Mouse (Mus musculus) CH12.LX (cell line): ENCODE results near the gene Krtap19-4. TPM values are rescaled to one million over a fixed set of nuclear protein-coding genes. Genes with fewer than 3 reads are reported as not detected.

Experiments used
- DNase-seq: peaks from one replicate; pipeline ENCODE4 v3.0.0-alpha.2; 2013; ENCODE audit errors: extremely low read depth
- H3K27ac ChIP-seq: 2 replicates; pipeline ENCODE4 v1.5.1; 2012; ENCODE audit warnings: low read depth, mild to moderate bottlenecking, control low read depth, moderate library complexity; ENCODE audit not compliant: insufficient read depth
- H3K27me3 ChIP-seq: replicated peaks from 2 replicates; pipeline ENCODE3; 2012; ENCODE audit warnings: inconsistent platforms
- H3K36me3 ChIP-seq, 2 experiments: replicated peaks in 1 of 2; 2 replicates each; pipeline versions ENCODE3 to v1.6.1; 2012; ENCODE audit warnings: inconsistent platforms in 1 of 2, low read length in 1 of 2, mild to moderate bottlenecking in 1 of 2, mixed read lengths in 1 of 2, moderate library complexity in 1 of 2; ENCODE audit not compliant: control insufficient read depth in 1 of 2, insufficient read depth in 1 of 2
- H3K4me1 ChIP-seq, 2 experiments: 2 replicates each; pipeline ENCODE4 v1.6.1; 2012; ENCODE audit warnings: inconsistent platforms in 1 of 2, moderate library complexity in 1 of 2; ENCODE audit not compliant: insufficient read depth in 2 of 2, control insufficient read depth in 1 of 2
- H3K4me2 ChIP-seq: 2 replicates; pipeline ENCODE4 v1.6.1; 2012; ENCODE audit warnings: low read depth, mild to moderate bottlenecking, control low read depth; ENCODE audit not compliant: poor library complexity, insufficient read depth, severe bottlenecking
- H3K4me3 ChIP-seq, 3 experiments: fragments of 150-350 bp in 1 of 3; sonication (generic) in 1 of 3; replicated peaks in 1 of 3; 2 replicates each; pipeline versions ENCODE3 to v1.5.1; 2011 to 2012; ENCODE audit warnings: low read depth in 2 of 3, low read length in 2 of 3, mild to moderate bottlenecking in 2 of 3, moderate library complexity in 2 of 3, control low read depth in 1 of 3, improper control_type of control experiment in 1 of 3, inconsistent platforms in 1 of 3, mixed read lengths in 1 of 3; ENCODE audit not compliant: poor library complexity in 1 of 3
- H3K79me2 ChIP-seq: replicated peaks from 2 replicates; pipeline ENCODE4 v1.6.1; 2012; ENCODE audit warnings: mild to moderate bottlenecking, moderate library complexity; ENCODE audit not compliant: control insufficient read depth, poor library complexity, insufficient read depth, severe bottlenecking; ENCODE audit errors: extremely low read depth
- H3K9ac ChIP-seq: 2 replicates; pipeline ENCODE4 v1.6.1; 2012; ENCODE audit warnings: low read depth, mild to moderate bottlenecking, control low read depth, moderate library complexity; ENCODE audit not compliant: insufficient read depth
- H3K9me3 ChIP-seq: replicated peaks from 2 replicates; pipeline ENCODE3; 2012; ENCODE audit warnings: low read length, inconsistent platforms, mixed read lengths
- CTCF ChIP-seq, 2 experiments: IDR thresholded peaks in 1 of 2; conservative IDR thresholded peaks in 1 of 2; 2 replicates each; pipeline ENCODE4 v1.5.1; 2011 to 2012; ENCODE audit warnings: low read depth in 2 of 2, low read length in 2 of 2, improper control_type of control experiment in 1 of 2, inconsistent platforms in 1 of 2, mild to moderate bottlenecking in 1 of 2, moderate library complexity in 1 of 2
- E2F4 ChIP-seq: IDR thresholded peaks from 2 replicates; pipeline ENCODE4 v1.6.1; 2011; ENCODE audit warnings: low read depth, low read length, improper control_type of control experiment; ENCODE audit not compliant: insufficient replicate concordance
- ELF1 ChIP-seq: IDR thresholded peaks from 2 replicates; pipeline ENCODE4 v1.6.1; 2014; ENCODE audit warnings: low read depth, mild to moderate bottlenecking, inconsistent platforms, low read length, improper control_type of control experiment
- ETS1 ChIP-seq: conservative IDR thresholded peaks from 2 replicates; pipeline ENCODE4 v1.6.1; 2012; ENCODE audit warnings: low read depth, mild to moderate bottlenecking, inconsistent platforms, low read length, improper control_type of control experiment, moderate library complexity
- GABPA ChIP-seq: IDR thresholded peaks from 2 replicates; pipeline ENCODE4 v1.6.1; 2012; ENCODE audit warnings: low read depth, low read length, improper control_type of control experiment, inconsistent platforms; ENCODE audit not compliant: insufficient replicate concordance
- MAZ ChIP-seq: IDR thresholded peaks from 2 replicates; pipeline ENCODE4 v1.6.1; 2012; ENCODE audit warnings: low read depth, mild to moderate bottlenecking, inconsistent platforms, low read length, improper control_type of control experiment, moderate library complexity
- NELFE ChIP-seq: IDR thresholded peaks from 2 replicates; pipeline ENCODE4 v1.6.1; 2011; ENCODE audit warnings: low read depth, low read length, improper control_type of control experiment
- NRF1 ChIP-seq: IDR thresholded peaks from 2 replicates; pipeline ENCODE4 v1.6.1; 2014; ENCODE audit warnings: low read depth, mild to moderate bottlenecking, inconsistent platforms, low read length, improper control_type of control experiment, moderate library complexity
- PAX5 ChIP-seq: IDR thresholded peaks from 2 replicates; pipeline ENCODE4 v1.6.1; 2012; ENCODE audit warnings: low read length, inconsistent platforms, mixed read lengths
- RAD21 ChIP-seq: IDR thresholded peaks from 2 replicates; pipeline ENCODE4 v1.6.1; 2011; ENCODE audit warnings: low read depth, mild to moderate bottlenecking, low read length, improper control_type of control experiment, moderate library complexity
- TBP ChIP-seq: conservative IDR thresholded peaks from 2 replicates; pipeline ENCODE4 v1.6.1; 2011; ENCODE audit warnings: low read depth, low read length, improper control_type of control experiment
- TCF12 ChIP-seq: IDR thresholded peaks from 2 replicates; pipeline ENCODE4 v1.6.1; 2014; ENCODE audit warnings: low read depth, mild to moderate bottlenecking, inconsistent platforms, low read length, improper control_type of control experiment
- UBTF ChIP-seq: IDR thresholded peaks from 2 replicates; pipeline ENCODE4 v1.6.1; 2012; ENCODE audit warnings: low read depth, mild to moderate bottlenecking, inconsistent platforms, low read length, improper control_type of control experiment, moderate library complexity
- ZKSCAN1 ChIP-seq: IDR thresholded peaks from 2 replicates; pipeline ENCODE4 v1.6.1; 2012; ENCODE audit warnings: low read depth, inconsistent platforms, low read length, improper control_type of control experiment, borderline replicate concordance
- ZNF384 ChIP-seq: IDR thresholded peaks from 2 replicates; pipeline ENCODE4 v1.6.1; 2012; ENCODE audit warnings: low read depth, low read length, improper control_type of control experiment, inconsistent platforms
- dilution Hi-C: fragments of 300-500 bp; cut with MboI; formaldehyde crosslinking; loops from 2 replicates; pipeline ENCODE4 v1.14.3; 2020; ENCODE audit warnings: low sequenced_read_pairs; ENCODE audit not compliant: extremely low pct_unique_long_range_greater_than_20kb, extremely low pct_ligation_motif_present
- in situ Hi-C: fragments of 300-500 bp; cut with MboI; formaldehyde crosslinking; loops from 3 replicates; pipeline ENCODE4 v1.14.3; 2019; ENCODE audit warnings: low sequenced_read_pairs, low pct_ligation_motif_present, low pct_unique_long_range_greater_than_20kb, mixed read lengths
- polyA plus RNA-seq: library from polyadenylated mRNA; unstranded; fragments of >175 nt; gene quantifications from 2 replicates; pipeline ENCODE4 v1.2.1, GENCODE M21; 2012; ENCODE audit warnings: low read depth; ENCODE audit not compliant: insufficient read length
- total RNA-seq, 2 experiments: library from RNA; depleted of rRNA; stranded (reverse); fragments of 300-350 nt in 1 of 2; fragments of >200 nt in 1 of 2; gene quantifications; 2 replicates each; pipeline ENCODE4 v1.2.3; 2012 to 2014

The Krtap19-4 gene
- total and polyA plus RNA-seq, 3 experiments = not detected

DNA sequence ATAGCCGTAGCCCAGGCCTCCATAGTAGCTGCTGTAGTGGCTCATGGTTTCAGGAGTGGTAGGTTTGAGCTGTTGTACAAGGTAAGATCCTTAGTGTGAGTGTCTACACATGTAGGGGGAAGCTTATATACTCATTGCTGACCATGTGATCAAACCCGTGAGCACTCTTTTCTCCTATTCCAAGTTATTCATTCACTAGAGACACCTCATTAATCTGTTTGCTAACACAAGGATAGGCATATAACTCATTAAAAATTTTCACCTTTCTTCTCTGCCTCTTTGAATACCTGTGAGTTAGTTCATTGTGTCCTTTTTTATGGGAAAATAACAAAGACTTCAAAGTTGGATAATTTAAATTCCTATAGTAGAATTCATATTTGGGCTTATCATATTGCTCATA lies 7.0 kb downstream of the Krtap19-4 start, which contains the start of gene Krtap19-3:
TSS of gene Krtap19-3 (minus strand) at position 101 of the 400 bp plus-strand sequence.
- H3K27ac ChIP-seq = no peak within 1 kb of the TSS
- dilution Hi-C loops (no loop called here), in situ Hi-C loops (no loop called here)
- H3K27me3 ChIP-seq = no peaks in the 10 kb centered on the region
- peaks cover 21% of the 10 kb centered on the region for H3K9me3 ChIP-seq
- DNase-seq = no peak
- H3K4me2 ChIP-seq = no peak within 1 kb of the TSS
- no peaks in the 10 kb centered on the region for H3K79me2 ChIP-seq
- H3K36me3 ChIP-seq = no peaks in the 10 kb centered on the region
- TF ChIP-seq GABPA (no peak), RAD21 (no peak), ZNF384 (no peak), ELF1 (no peak), MAZ (no peak), NELFE (no peak)
- H3K4me3 ChIP-seq = no peak within 1 kb of the TSS
- no peak within 1 kb of the TSS for H3K9ac ChIP-seq
- no peaks in the 10 kb centered on the region for H3K4me1 ChIP-seq

DNA sequence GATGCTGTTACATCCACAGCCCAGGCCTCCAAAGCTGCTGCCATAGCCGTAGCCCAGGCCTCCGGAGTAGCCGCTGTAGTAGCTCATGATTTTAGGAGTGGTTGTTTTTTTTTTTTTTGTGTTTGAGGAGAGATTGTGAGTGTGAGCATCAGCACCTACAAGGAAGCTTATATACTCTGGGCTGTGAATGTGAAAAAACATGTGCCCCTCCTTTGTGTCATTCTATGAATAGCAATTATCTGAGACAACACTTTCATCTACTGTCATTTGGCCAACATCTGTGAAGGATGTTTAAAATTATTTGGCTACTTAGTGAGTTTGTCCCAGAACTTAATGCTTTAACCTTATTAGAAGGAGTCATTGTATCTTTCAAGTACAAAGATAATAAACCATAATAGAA lies 10.7 kb downstream of the Krtap19-4 start, which contains the start of gene Krtap19-2:
TSS of gene Krtap19-2 (minus strand) at position 101 of the 400 bp plus-strand sequence.
- no peak within 1 kb of the TSS for H3K27ac ChIP-seq
- H3K79me2 ChIP-seq = no peaks in the 10 kb centered on the region
- TF ChIP-seq PAX5 (no peak), E2F4 (no peak), GABPA (no peak), CTCF (conservative IDR thresholded peaks at IDR 0.05 in 1 of 2, IDR thresholded peaks at IDR 0.05 in 1 of 2; ENCODE audit: low read depth in 2 of 2, low read length in 2 of 2) (no peak), TBP (no peak), ETS1 (no peak), TCF12 (no peak), ELF1 (no peak), NRF1 (no peak), ZKSCAN1 (no peak)
- TF ChIP-seq, all 38 proteins: peak for 0
- H3K9me3 ChIP-seq = peaks cover 14% of the 10 kb centered on the region
- no peak within 1 kb of the TSS for H3K4me2 ChIP-seq
- no peak for DNase-seq
- no peaks in the 10 kb centered on the region for H3K36me3 ChIP-seq
- no peak within 1 kb of the TSS for H3K4me3 ChIP-seq
- no peak within 1 kb of the TSS for H3K9ac ChIP-seq
- in situ Hi-C loops (no loop called here), dilution Hi-C loops (no loop called here)
- H3K27me3 ChIP-seq = no peaks in the 10 kb centered on the region
- no peaks in the 10 kb centered on the region for H3K4me1 ChIP-seq

DNA sequence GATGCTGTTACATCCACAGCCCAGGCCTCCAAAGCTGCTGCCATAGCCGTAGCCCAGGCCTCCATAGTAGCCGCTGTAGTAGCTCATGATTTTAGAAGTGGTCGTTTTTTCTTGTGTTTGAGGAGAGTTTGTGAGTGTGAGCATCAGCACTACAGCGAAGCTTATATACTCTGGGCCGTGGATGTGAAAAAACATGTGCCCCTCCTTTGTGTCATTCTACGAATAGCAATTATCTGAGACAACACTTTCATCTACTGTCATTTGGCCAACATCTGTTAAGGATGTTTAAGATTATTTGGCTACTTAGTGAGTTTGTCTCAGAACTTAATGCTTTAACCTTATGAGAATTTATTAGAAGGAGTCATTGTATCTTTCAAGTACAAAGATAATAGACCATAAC lies 15.6 kb downstream of the Krtap19-4 start, which contains the start of gene Krtap19-1:
TSS of gene Krtap19-1 (minus strand) at position 101 of the 400 bp plus-strand sequence.
- in situ Hi-C loops = no loop called here
- Histone ChIP-seq H3K9me3 (peaks cover 28% of the 10 kb centered on the region), H3K27me3 (no peaks in the 10 kb centered on the region), H3K79me2 (no peaks in the 10 kb centered on the region), H3K4me1 (no peaks in the 10 kb centered on the region), H3K27ac (no peak within 1 kb of the TSS), H3K4me2 (no peak within 1 kb of the TSS), H3K36me3 (no peaks in the 10 kb centered on the region), H3K4me3 (no peak within 1 kb of the TSS), H3K9ac (no peak within 1 kb of the TSS)
- dilution Hi-C loops = no loop called here
- no peak for DNase-seq
- no peak for TF ChIP-seq UBTF
- no peak for TF ChIP-seq GABPA
